Mouse (Mus musculus) stomach, embryonic 14.5 days (tissue): ENCODE data around the gene Rbfox3. TPM values are rescaled to one million over a fixed set of nuclear protein-coding genes. Genes with fewer than 3 reads are reported as not detected.

Experiments
- ATAC-seq: fragments of 200-750 bp; cut with Nextera tagmentation; 2 replicates; pipeline ENCODE4 v1.8.0; 2017; ENCODE audit warnings: low read depth, moderate TSS enrichment; ENCODE audit not compliant: insufficient number of reproducible peaks, insufficient read depth, low FRiP score
- H3K27ac ChIP-seq: fragments of 300-500 bp; sonication (generic); 2 replicates; pipeline ENCODE4 v1.5.1; 2014; ENCODE audit warnings: mild to moderate bottlenecking, low read length, moderate library complexity, mixed read lengths
- H3K27me3 ChIP-seq: fragments of 300-500 bp; sonication (generic); 2 replicates; pipeline ENCODE4 v1.6.1; 2014; ENCODE audit warnings: low read length, control low read depth, mixed read lengths; ENCODE audit not compliant: control insufficient read depth, insufficient read depth
- H3K36me3 ChIP-seq: fragments of 300-500 bp; sonication (generic); 2 replicates; pipeline ENCODE4 v1.6.1; 2014; ENCODE audit warnings: mild to moderate bottlenecking, control low read depth, low read length, moderate library complexity, mixed read lengths; ENCODE audit not compliant: control insufficient read depth, insufficient read depth
- H3K4me1 ChIP-seq: fragments of 300-500 bp; sonication (generic); 2 replicates; pipeline ENCODE4 v1.6.1; 2014; ENCODE audit warnings: low read length, control low read depth, mixed read lengths; ENCODE audit not compliant: control insufficient read depth, insufficient read depth
- H3K4me2 ChIP-seq: fragments of 300-500 bp; sonication (generic); replicated peaks from 2 replicates; pipeline ENCODE4 v1.6.1; 2014; ENCODE audit warnings: low read depth, low read length, control low read depth
- H3K4me3 ChIP-seq: fragments of 300-500 bp; sonication (generic); 2 replicates; pipeline ENCODE4 v1.5.1; 2014; ENCODE audit warnings: low read depth, low read length, control low read depth
- H3K9ac ChIP-seq: fragments of 300-500 bp; sonication (generic); replicated peaks from 2 replicates; pipeline ENCODE4 v1.6.1; 2014; ENCODE audit warnings: low read depth, mild to moderate bottlenecking, control low read depth, low read length, moderate library complexity, mixed read lengths
- H3K9me3 ChIP-seq: fragments of 300-500 bp; sonication (generic); 2 replicates; pipeline ENCODE4 v1.6.1; 2016; ENCODE audit warnings: low read depth, low read length, control low read depth; ENCODE audit not compliant: control insufficient read depth
- WGBS: fragments of 180-500 bp; shearing (Covaris S2); extraction: QIAGEN DNeasy Blood & Tissue Kit; methylation state at CpG from one replicate; pipeline ENCODE4 v1.1.7; 2014; 5-methylcytosine and 5-hydroxymethylcytosine counted together
- polyA plus RNA-seq: library from polyadenylated mRNA; unstranded; fragments of >200 nt; fragmentation: Nextera tagmentation; extraction: Ambion mirVana; gene quantifications from 2 replicates; pipeline ENCODE4 v1.2.1, GENCODE M21; 2014

The Rbfox3 gene
- polyA plus RNA-seq, 1 experiment from 2014 or later, result 1.2 TPM

DNA sequence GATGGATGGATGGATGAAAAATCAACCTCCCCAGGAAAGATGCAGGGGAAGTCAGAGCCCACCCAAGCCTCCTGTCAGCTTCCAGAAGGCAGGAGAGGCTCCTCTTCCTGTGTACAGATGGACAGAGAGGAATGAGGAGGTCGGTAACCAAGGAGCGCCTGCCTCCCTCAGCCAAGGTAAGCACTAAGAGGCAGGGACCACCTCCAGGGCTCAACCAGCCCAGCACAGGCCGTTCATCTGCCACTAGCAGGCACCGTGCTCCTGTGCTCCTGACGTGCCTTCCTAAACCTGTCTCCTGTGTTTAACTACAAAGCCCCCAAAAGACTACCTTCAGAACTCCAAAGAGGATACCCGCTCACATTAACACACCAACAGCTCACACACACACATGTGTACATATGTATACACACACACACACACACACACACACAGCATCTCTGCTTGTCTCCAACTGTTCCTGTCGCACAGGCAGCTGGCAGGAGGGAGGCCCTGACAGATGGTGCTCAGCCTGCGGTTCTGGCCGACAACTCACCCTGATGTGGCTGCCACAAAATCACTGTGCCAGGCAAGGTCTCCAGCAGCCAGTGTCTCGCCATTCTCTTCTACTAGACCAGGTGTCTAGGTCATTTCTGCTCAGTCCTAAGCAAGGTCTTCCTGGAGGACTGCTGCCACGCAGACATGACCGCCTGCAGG is 151.0 kb downstream of the Rbfox3 start:
- no peaks in the 10 kb centered on the region for H3K36me3 ChIP-seq
- no peak overlapping the region for H3K27ac ChIP-seq
- H3K9me3 ChIP-seq, result no peaks in the 10 kb centered on the region
- no peak overlapping the region for H3K4me2 ChIP-seq
- no peaks in the 10 kb centered on the region for H3K27me3 ChIP-seq
- no peak overlapping the region for H3K9ac ChIP-seq
- 73% methylated on average over 12 of the region's 12 CpGs for WGBS
- no peak overlapping the region for H3K4me3 ChIP-seq
- no peak for ATAC-seq
- no peaks in the 10 kb centered on the region for H3K4me1 ChIP-seq

DNA sequence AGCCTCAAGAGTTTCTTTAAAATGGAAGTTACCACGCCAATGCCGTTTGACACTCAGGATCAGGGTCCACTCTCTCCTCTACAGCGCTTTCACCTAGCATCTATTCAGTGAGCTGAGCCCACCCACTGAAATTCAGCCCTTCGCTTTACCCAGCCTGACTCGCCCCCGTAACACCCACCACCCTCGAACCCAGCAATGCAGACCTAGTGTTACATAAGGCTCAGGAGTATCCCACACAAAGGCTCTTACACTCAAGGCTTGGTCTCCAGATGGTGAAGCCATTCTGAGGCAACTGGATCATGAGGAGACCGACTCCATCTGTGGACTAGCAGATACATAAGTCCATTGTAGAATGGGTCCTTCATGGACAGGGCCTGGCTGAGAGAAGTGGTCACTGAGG is 152.2 kb downstream of the Rbfox3 start:
- Histone ChIP-seq H3K36me3 (no peaks in the 10 kb centered on the region), H3K4me1 (no peaks in the 10 kb centered on the region), H3K4me2 (no peak overlapping the region), H3K9me3 (no peaks in the 10 kb centered on the region), H3K9ac (no peak overlapping the region), H3K27ac (no peak overlapping the region), H3K4me3 (no peak overlapping the region), H3K27me3 (no peaks in the 10 kb centered on the region)
- WGBS, result 85% methylated on average over 8 of the region's 8 CpGs
- ATAC-seq, result no peak

DNA sequence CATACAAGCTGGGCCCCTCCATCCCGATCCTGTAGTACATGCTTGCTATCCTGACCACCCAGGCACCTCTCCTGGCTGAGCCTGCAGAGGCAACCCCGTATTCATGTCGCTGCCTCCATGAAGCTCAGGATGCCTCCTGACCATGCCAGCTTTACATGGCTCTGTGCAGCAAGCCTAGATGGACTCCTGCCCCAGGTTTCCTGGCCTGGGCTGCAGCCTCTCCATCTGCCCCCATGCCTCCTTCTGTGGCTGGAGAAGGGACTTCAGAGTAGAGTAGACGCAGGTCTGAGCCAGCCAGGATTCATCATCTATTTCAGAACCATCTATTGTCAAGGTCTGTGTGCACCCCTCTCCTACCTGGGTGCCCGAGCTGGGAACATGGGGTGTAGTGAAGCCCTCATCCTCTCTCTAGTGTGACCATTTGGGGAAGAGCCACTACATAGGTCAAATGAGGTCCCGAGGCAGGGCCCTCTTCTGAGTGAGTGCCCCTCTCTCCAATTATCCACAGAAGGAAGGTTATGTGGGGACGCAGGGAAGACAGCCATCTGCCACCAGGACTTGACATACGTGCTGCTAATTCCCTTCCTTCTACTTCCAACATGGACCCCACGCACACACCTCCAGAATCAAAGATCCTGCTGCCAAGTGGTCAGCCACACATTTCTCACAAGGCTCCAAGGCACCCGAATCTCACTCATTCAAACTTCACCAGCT is 153.0 kb downstream of the Rbfox3 start:
- no peaks in the 10 kb centered on the region for H3K9me3 ChIP-seq
- no peaks in the 10 kb centered on the region for H3K4me1 ChIP-seq
- no peak overlapping the region for H3K27ac ChIP-seq
- 80% methylated on average over 10 of the region's 10 CpGs for WGBS
- H3K27me3 ChIP-seq, result no peaks in the 10 kb centered on the region
- H3K4me3 ChIP-seq, result no peak overlapping the region
- ATAC-seq, result no peak
- no peak overlapping the region for H3K4me2 ChIP-seq
- H3K36me3 ChIP-seq, result no peaks in the 10 kb centered on the region
- no peak overlapping the region for H3K9ac ChIP-seq

DNA sequence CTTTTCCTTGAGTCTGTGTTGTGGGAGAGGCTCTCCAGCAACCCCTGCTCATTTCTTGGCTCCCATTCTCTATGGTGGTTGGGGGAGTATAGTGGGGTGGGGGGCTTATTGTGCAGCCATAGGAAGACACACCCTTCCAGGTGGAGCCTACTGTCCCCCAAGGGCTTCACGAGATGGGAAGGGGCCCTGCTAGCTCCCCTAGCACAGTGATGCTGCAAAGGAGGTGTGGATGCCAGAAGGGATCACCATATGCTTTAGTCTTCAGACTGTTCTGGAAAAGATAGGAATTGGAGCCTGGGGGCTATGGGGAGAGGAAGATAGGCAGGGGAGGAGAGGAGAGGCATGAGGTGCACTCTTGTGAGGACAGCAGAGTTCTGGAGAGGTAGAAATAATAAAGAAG is 153.9 kb downstream of the Rbfox3 start:
- ATAC-seq, result no peak
- WGBS, result 65% methylated on average over 1 of the region's 1 CpGs
- no peaks in the 10 kb centered on the region for H3K27me3 ChIP-seq
- H3K27ac ChIP-seq, result no peak overlapping the region
- H3K4me1 ChIP-seq, result no peaks in the 10 kb centered on the region
- no peak overlapping the region for H3K9ac ChIP-seq
- no peaks in the 10 kb centered on the region for H3K36me3 ChIP-seq
- no peak overlapping the region for H3K4me3 ChIP-seq
- H3K4me2 ChIP-seq, result no peak overlapping the region
- H3K9me3 ChIP-seq, result no peaks in the 10 kb centered on the region

DNA sequence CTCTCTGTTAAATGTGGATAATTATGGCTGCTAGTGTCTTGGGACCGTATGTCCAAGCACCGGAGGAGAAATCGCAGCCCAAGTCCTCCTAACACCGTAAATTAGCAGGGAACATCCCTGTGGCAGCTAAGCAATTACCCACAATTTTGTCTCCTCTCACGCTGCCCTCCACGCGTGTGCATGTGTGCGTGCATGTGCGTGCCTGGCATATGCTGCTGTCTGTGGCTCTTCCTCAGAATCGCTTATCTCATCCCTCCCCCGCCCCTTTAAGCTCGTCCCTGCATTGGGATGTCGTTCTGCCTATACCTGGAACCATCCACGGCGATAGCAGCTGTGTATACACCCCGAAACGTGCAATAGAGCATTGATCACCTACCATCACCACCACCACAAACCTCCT is 156.4 kb downstream of the Rbfox3 start:
- Histone ChIP-seq H3K36me3 (no peaks in the 10 kb centered on the region), H3K4me3 (no peak overlapping the region), H3K27me3 (no peaks in the 10 kb centered on the region), H3K4me1 (no peaks in the 10 kb centered on the region), H3K9me3 (no peaks in the 10 kb centered on the region), H3K9ac (no peak overlapping the region), H3K27ac (no peak overlapping the region), H3K4me2 (no peak overlapping the region)
- no peak for ATAC-seq
- 79% methylated on average over 17 of the region's 17 CpGs for WGBS

DNA sequence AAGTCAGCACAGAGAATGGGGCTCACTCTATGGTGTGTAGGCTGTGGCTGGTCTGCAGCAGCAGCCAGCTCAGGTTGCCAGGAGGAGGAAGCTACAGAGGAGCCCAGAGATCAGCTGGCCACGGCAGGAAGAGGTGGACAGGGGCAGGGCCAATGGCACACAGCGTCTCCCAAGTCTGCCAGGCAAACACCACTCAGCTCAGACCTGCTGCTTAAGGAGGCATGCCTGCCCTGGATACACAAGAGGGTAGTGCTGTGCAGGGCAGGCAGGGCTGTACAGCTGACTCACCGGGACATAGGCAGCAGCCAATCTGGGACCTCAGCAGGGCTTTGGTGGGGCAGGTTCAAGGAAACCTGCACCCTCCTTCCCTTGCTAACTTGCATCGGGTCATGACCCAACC is 156.9 kb downstream of the Rbfox3 start:
- no peaks in the 10 kb centered on the region for H3K36me3 ChIP-seq
- WGBS, result 47% methylated on average over 4 of the region's 4 CpGs
- H3K9ac ChIP-seq, result no peak overlapping the region
- no peaks in the 10 kb centered on the region for H3K27me3 ChIP-seq
- H3K4me1 ChIP-seq, result no peaks in the 10 kb centered on the region
- H3K4me2 ChIP-seq, result no peak overlapping the region
- no peaks in the 10 kb centered on the region for H3K9me3 ChIP-seq
- no peak overlapping the region for H3K27ac ChIP-seq
- no peak overlapping the region for H3K4me3 ChIP-seq
- no peak for ATAC-seq

DNA sequence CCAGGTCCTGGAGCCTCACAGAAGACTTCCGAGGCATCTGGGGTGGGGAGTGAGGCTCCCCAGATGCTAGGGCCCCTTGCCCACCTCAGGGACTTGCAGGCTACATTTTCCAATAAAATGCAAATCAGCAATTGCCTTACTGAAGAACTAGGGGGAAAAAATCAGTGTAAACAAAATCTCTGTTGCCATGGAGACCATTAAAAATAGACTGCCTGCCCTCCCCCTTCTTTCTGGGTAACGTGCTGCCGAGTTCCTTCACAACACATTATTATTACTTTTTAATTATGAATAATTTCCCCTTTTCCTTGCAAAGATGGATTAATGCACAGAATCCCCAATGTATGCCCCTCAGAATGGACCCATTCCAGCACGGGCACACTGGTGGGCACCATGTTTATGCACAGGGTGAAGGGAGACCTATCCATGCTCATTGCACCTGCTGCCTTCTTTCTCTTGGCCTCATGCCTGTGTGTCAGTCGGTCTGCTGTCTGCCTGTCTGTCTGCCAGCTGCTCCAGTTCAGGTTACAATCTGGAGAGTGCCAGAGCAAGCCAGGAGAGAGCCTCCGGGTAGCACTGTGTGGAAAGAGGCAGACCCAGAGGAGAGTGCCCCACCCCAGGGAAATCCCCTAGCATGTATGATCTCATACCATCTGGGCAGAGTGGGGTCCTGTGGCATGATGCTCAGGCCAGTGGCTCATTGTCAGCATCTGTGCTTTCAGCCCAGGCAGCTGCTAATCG is 159.3 kb downstream of the Rbfox3 start:
- WGBS, result 59% methylated on average over 7 of the region's 7 CpGs
- Histone ChIP-seq H3K4me1 (no peaks in the 10 kb centered on the region), H3K9ac (no peak overlapping the region), H3K27me3 (no peaks in the 10 kb centered on the region), H3K4me3 (no peak overlapping the region), H3K4me2 (no peak overlapping the region), H3K36me3 (no peaks in the 10 kb centered on the region), H3K27ac (no peak overlapping the region), H3K9me3 (no peaks in the 10 kb centered on the region)
- ATAC-seq, result no peak

DNA sequence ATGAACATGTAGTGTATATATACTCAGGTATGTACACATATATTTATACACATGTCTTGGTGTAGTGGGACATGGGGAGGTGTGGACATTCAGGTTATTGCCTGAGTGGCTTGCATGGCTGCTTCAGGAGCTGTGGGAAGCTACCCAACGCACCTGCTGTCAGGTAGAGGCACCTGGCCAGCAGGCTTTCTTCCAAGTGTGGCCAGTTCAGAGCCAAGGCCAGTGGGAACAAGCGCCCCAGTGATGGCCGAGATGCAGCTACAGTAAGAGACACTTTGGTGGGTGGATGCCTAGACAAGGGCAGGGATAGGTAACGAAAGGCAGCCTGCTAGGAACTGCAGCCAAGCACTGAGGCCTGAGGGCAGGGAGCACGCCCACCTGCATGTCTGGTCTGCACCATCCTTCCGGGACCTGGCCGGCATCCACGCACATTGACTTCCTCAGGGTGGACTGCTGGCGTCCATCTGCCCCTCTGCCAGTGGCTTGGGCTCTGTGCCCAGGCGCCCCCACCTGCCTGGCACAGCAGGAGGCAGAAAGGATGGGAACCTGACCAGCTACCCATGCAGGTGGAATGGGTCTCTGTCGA is 160.6 kb downstream of the Rbfox3 start:
- Histone ChIP-seq H3K36me3 (no peaks in the 10 kb centered on the region), H3K9me3 (no peaks in the 10 kb centered on the region), H3K27ac (no peak overlapping the region), H3K9ac (no peak overlapping the region), H3K4me2 (no peak overlapping the region), H3K4me3 (no peak overlapping the region), H3K4me1 (no peaks in the 10 kb centered on the region), H3K27me3 (no peaks in the 10 kb centered on the region)
- 82% methylated on average over 11 of the region's 11 CpGs for WGBS
- ATAC-seq, result no peak
